Mouse (Mus musculus) right cerebral cortex, postnatal 25 days (tissue): ENCODE results near the gene Mst1r.

ENCODE experiments used
- DNase-seq: peaks from one replicate; pipeline ENCODE4 v3.0.0; 2022

Mst1r gene

DNA sequence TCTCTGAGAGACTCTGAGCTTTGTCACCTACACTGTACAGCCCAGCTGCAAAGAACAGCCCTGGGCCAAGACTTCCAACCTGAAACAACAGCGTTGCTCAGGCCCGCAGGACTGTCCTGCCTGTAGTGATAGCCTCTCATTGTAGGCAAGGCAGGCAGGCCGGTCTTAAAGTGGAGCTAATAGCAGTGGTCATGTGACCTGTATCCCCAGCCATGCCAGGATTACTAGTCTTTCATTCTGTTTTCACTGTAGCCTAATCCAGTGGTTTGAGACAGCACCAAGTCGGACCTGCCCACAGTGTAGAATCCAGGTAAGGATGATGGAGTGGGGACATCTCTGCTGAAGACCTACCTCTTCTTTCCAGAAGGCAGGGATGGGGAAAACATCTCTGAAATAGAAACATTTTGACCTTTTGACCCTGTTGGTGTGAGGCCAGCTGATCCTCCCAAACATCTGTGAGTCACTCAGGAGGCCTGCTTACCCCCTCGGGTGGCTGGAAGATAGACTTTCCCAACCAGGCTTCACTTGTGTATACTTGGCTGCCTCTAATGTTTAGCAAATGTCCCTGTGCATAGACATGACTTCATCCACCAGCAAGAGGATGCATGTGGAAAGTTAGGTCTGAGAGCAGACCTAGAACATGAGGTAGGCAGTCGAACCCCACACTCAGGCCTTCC is 49.1 kb downstream of the Mst1r start:
- no peak for DNase-seq

DNA sequence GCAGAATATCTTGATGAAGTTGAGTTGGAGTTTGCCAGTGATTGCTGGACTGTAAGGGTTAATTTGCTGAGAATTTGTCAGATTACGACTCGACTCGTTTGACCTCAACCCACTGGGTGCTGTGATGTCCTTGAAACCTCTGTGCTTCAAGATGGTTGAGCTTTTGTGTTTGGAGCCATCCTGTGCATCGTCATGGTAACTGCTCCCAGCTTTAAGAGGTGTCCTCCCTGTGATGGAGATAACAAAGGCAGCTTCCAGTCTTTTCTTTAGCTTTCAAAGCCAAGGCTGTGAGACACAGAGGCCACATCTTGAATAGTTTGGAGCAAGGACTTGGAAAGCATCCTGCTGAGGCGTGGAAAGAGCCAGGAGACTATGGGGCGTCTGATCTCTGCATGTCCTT is 50.5 kb downstream of the Mst1r start:
- DNase-seq = no peak

DNA sequence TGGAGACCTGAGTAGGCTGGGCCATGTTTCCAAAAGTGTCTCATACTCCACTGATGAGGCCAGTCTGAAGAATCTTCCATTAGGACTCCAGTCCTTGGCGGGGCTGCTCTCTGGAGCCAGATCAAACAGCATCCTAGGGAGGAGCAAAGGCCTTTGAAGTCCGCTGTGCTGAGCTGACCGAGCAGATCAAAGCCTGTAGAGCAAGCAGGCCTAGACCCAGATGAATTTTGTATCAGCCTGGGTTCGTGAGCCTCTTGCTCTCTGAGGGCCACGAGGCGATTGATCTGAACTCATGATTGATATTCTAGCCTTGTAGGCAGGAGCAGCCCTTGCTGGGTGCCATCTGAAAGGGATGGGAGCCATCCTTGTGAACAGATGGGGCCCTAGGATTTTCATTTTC is 53.2 kb downstream of the Mst1r start:
- DNase-seq = no peak

- no peak for DNase-seq
Observed at GRCm38 (mm10) chr9:107960928-107961327, 54.3 kb downstream of the Mst1r start.

DNA sequence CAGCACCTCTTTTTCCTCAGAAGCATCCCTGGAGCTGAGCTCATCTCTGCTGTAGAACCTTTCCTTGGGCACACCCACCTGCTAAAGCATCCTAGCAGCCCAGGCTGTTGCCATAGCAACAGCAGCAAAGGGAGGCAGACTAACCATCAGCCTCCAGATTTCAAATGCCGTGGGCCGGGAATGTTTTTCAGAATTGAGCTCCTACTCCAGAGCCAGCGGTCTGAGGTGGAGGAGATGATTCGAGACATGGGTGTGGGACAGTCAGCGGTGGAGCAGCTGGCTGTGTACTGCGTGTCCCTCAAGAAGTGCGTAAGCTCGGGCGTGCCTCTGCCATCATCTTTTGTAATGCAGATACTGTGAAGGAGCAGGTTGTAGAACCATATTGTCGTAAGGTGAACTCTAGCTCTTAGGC is 54.7 kb downstream of the Mst1r start:
- peak; percentile 84 for DNase-seq

DNA sequence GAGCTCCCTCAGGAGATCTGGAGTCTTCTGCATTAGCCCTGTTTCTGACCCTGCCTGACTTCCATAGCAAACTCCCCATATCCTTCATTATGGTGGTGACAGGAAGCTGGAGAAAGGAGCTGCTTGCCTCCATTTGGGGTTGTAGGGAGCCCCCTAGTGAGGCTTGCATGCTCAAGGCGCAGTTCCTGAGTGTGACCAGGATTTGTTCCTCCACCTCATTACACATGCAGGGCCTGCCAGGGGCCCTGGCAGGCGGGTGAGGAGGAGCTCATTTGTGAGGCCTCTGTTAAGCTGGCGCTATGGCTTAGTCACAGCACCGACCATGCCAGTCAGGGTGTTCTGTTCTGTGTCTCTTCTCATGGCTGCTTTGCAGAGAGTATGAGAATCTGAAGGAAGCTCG is 55.2 kb downstream of the Mst1r start:
- DNase-seq = peak; percentile 69

GRCm38 (mm10) chr9:107962916-107963315 is 56.2 kb downstream of the Mst1r start:
- DNase-seq = no peak

- DNase-seq = no peak
Observed at GRCm38 (mm10) chr9:107963700-107964099, 57.0 kb downstream of the Mst1r start.

DNA sequence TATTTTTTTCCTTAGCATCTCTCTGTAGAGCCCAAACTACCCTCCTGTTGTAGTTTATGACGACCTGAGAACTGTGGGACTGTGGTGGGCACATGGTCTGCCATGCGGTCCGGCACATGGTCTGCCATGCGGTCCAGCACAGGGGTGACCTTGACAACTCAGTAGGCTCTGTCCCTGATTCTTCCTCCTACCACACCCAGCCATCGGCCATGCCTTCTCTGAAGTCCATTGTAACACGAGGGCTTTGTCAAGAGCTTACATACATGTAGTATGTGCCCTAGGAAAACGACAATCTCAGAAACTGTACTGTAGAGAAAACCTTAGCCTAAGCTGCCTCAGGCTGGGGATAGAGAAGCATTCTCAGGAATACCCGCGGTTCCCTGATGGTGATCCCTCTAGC is 58.0 kb downstream of the Mst1r start:
- no peak for DNase-seq

DNA sequence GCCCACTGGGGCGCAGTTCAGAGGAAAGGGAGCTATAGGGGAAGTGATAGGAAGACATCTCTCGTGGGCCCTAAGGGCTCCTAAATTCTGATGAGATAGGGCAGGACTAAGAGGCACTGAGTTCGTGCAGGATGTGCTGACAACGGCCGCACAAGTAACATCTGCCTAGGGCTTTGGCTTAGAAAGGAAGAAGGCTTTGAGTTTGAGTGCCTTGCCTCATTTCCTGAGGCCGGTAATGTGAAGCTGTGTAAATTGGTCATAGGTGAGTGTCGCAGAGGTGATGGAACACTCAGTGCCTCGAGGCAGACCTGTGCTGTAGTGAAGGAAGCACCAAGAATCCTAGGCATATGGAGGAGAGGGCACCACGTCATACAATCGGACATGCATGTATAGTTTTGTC is 60.0 kb downstream of the Mst1r start:
- DNase-seq = no peak

DNA sequence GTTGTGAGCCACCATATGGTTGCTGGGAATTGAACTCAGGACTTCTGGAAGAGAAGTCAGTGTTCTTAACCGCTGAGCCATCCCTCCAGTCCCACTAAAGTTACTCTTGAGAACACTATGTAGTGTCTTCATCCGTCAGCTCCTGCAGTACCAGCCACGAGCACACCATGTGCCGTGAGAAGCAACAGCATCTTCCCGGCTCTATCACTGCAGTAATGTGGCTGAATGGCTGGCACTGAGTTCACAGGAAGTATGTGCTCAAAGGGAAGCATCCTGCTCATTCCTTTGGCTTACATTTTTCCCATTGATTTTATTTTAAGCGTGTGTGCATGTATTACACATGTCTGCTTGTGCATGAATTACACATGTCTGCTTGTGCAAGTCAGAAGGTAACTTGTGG is 60.8 kb downstream of the Mst1r start:
- no peak for DNase-seq

- no peak for DNase-seq
Observed at GRCm38 (mm10) chr9:107968531-107968930, 61.9 kb downstream of the Mst1r start.
